Mouse (Mus musculus) limb, embryonic 11.5 days (tissue): ENCODE data around the gene Emcn. TPM values are rescaled to one million over a fixed set of nuclear protein-coding genes. Genes with fewer than 3 reads are reported as not detected.

Experiments
- ATAC-seq: fragments of 200-750 bp; cut with Nextera tagmentation; 2 replicates; pipeline ENCODE4 v1.8.0; 2017; ENCODE audit warnings: low read depth; ENCODE audit not compliant: insufficient number of reproducible peaks, low FRiP score, low TSS enrichment
- DNase-seq: peaks from one replicate; pipeline ENCODE4 v3.0.0-alpha.2; 2015; ENCODE audit warnings: low spot score
- H3K27ac ChIP-seq: fragments of 300-500 bp; sonication (generic); replicated peaks from 2 replicates; pipeline ENCODE4 v1.5.1; 2014; ENCODE audit warnings: low read depth, mild to moderate bottlenecking, low read length
- H3K27me3 ChIP-seq: fragments of 300-500 bp; sonication (generic); 2 replicates; pipeline ENCODE4 v1.6.1; 2014; ENCODE audit warnings: mild to moderate bottlenecking, low read length, mixed read lengths; ENCODE audit not compliant: control insufficient read depth, insufficient read depth
- H3K36me3 ChIP-seq: fragments of 300-500 bp; sonication (generic); 2 replicates; pipeline ENCODE4 v1.6.1; 2014; ENCODE audit warnings: mild to moderate bottlenecking, low read length, moderate library complexity, mixed read lengths; ENCODE audit not compliant: control insufficient read depth, insufficient read depth
- H3K4me1 ChIP-seq: fragments of 300-500 bp; sonication (generic); 2 replicates; pipeline ENCODE4 v1.6.1; 2014; ENCODE audit warnings: low read length, mixed read lengths; ENCODE audit not compliant: control insufficient read depth, insufficient read depth
- H3K4me2 ChIP-seq: fragments of 300-500 bp; sonication (generic); 2 replicates; pipeline ENCODE4 v1.6.1; 2014; ENCODE audit warnings: low read depth, mild to moderate bottlenecking, moderate library complexity; ENCODE audit not compliant: severe bottlenecking
- H3K4me3 ChIP-seq: fragments of 300-500 bp; sonication (generic); 2 replicates; pipeline ENCODE4 v1.5.1; 2014; ENCODE audit warnings: low read depth, low read length
- H3K9ac ChIP-seq: fragments of 300-500 bp; sonication (generic); 2 replicates; pipeline ENCODE4 v1.6.1; 2014; ENCODE audit warnings: mild to moderate bottlenecking, low read length
- H3K9me3 ChIP-seq: fragments of 300-500 bp; sonication (generic); 2 replicates; pipeline ENCODE4 v1.6.1; 2016; ENCODE audit warnings: low read length; ENCODE audit not compliant: control insufficient read depth
- WGBS: fragments of 180-500 bp; shearing (Covaris S2); extraction: QIAGEN DNeasy Blood & Tissue Kit; methylation state at CpG from one replicate; pipeline ENCODE4 v1.1.7; 2014; 5-methylcytosine and 5-hydroxymethylcytosine counted together
- polyA plus RNA-seq: library from polyadenylated mRNA; unstranded; fragments of >200 nt; fragmentation: Nextera tagmentation; extraction: Ambion mirVana; gene quantifications from 2 replicates; pipeline ENCODE4 v1.2.1, GENCODE M21; 2014

The Emcn gene
- polyA plus RNA-seq, 1 experiment from 2014 or later, result 28.6 TPM

- H3K36me3 ChIP-seq, result no peaks in the 10 kb centered on the region
- no peak overlapping the region for H3K9ac ChIP-seq
- no peaks in the 10 kb centered on the region for H3K9me3 ChIP-seq
- WGBS, result 73% methylated on average over 4 of the region's 4 CpGs
- H3K4me3 ChIP-seq, result no peak overlapping the region
- no peak overlapping the region for H3K4me2 ChIP-seq
- no peak for ATAC-seq
- no peaks in the 10 kb centered on the region for H3K27me3 ChIP-seq
- no peaks in the 10 kb centered on the region for H3K4me1 ChIP-seq
- H3K27ac ChIP-seq, result no peak overlapping the region
- DNase-seq, result no peak
These were observed 15.8 kb downstream of the Emcn start for GRCm38 (mm10) chr3:137356697-137357096.

GRCm38 (mm10) chr3:137367123-137367825 lies 26.4 kb downstream of the Emcn start:
- Histone ChIP-seq H3K4me2 (no peak overlapping the region), H3K36me3 (no peaks in the 10 kb centered on the region), H3K4me1 (no peaks in the 10 kb centered on the region), H3K9ac (no peak overlapping the region), H3K9me3 (no peaks in the 10 kb centered on the region), H3K27me3 (no peaks in the 10 kb centered on the region), H3K27ac (no peak overlapping the region), H3K4me3 (no peak overlapping the region)
- DNase-seq (no peak), ATAC-seq (no peak)
- WGBS, result 94% methylated on average over 6 of the region's 6 CpGs

- Histone ChIP-seq H3K9me3 (no peaks in the 10 kb centered on the region), H3K36me3 (no peaks in the 10 kb centered on the region), H3K27me3 (no peaks in the 10 kb centered on the region), H3K4me2 (no peak overlapping the region), H3K4me3 (no peak overlapping the region), H3K27ac (no peak overlapping the region), H3K9ac (no peak overlapping the region), H3K4me1 (no peaks in the 10 kb centered on the region)
- DNase-seq, result no peak
- no peak for ATAC-seq
- 80% methylated on average over 3 of the region's 3 CpGs for WGBS
These were observed 27.0 kb downstream of the Emcn start for GRCm38 (mm10) chr3:137367826-137368325.

GRCm38 (mm10) chr3:137372854-137373253 lies 32.0 kb downstream of the Emcn start:
- 88% methylated on average over 4 of the region's 4 CpGs for WGBS
- no peak overlapping the region for H3K27ac ChIP-seq
- H3K36me3 ChIP-seq, result no peaks in the 10 kb centered on the region
- H3K4me2 ChIP-seq, result no peak overlapping the region
- H3K27me3 ChIP-seq, result no peaks in the 10 kb centered on the region
- no peak overlapping the region for H3K4me3 ChIP-seq
- DNase-seq, result no peak
- H3K9me3 ChIP-seq, result no peaks in the 10 kb centered on the region
- H3K9ac ChIP-seq, result no peak overlapping the region
- ATAC-seq, result no peak
- no peaks in the 10 kb centered on the region for H3K4me1 ChIP-seq

- no peaks in the 10 kb centered on the region for H3K36me3 ChIP-seq
- ATAC-seq (no peak), DNase-seq (no peak)
- 93% methylated on average over 2 of the region's 2 CpGs for WGBS
- no peak overlapping the region for H3K27ac ChIP-seq
- H3K4me3 ChIP-seq, result no peak overlapping the region
- H3K4me1 ChIP-seq, result no peaks in the 10 kb centered on the region
- H3K4me2 ChIP-seq, result no peak overlapping the region
- no peaks in the 10 kb centered on the region for H3K9me3 ChIP-seq
- H3K27me3 ChIP-seq, result no peaks in the 10 kb centered on the region
- no peak overlapping the region for H3K9ac ChIP-seq
These were observed 41.4 kb downstream of the Emcn start for GRCm38 (mm10) chr3:137382311-137382710.

GRCm38 (mm10) chr3:137395588-137395987 lies 54.7 kb downstream of the Emcn start:
- Histone ChIP-seq H3K4me1 (no peaks in the 10 kb centered on the region), H3K27ac (no peak overlapping the region), H3K4me2 (no peak overlapping the region), H3K4me3 (no peak overlapping the region), H3K36me3 (no peaks in the 10 kb centered on the region), H3K9me3 (no peaks in the 10 kb centered on the region), H3K9ac (no peak overlapping the region), H3K27me3 (no peaks in the 10 kb centered on the region)
- ATAC-seq (no peak), DNase-seq (no peak)
- WGBS, result 80% methylated on average over 11 of the region's 11 CpGs

GRCm38 (mm10) chr3:137415451-137416086 lies 74.7 kb downstream of the Emcn start:
- H3K36me3 ChIP-seq, result no peaks in the 10 kb centered on the region
- H3K27ac ChIP-seq, result no peak overlapping the region
- H3K9ac ChIP-seq, result no peak overlapping the region
- 87% methylated on average over 5 of the region's 5 CpGs for WGBS
- no peak overlapping the region for H3K4me2 ChIP-seq
- no peak overlapping the region for H3K4me3 ChIP-seq
- ATAC-seq, result no peak
- H3K4me1 ChIP-seq, result no peaks in the 10 kb centered on the region
- no peaks in the 10 kb centered on the region for H3K9me3 ChIP-seq
- H3K27me3 ChIP-seq, result no peaks in the 10 kb centered on the region
- DNase-seq, result no peak

- no peak overlapping the region for H3K4me2 ChIP-seq
- no peak overlapping the region for H3K27ac ChIP-seq
- no peak overlapping the region for H3K4me3 ChIP-seq
- ATAC-seq (no peak), DNase-seq (no peak)
- no peaks in the 10 kb centered on the region for H3K36me3 ChIP-seq
- whole genome bisulfite sequencing, result 77% methylated on average over 4 of the region's 4 CpGs
- H3K4me1 ChIP-seq, result no peaks in the 10 kb centered on the region
- no peaks in the 10 kb centered on the region for H3K27me3 ChIP-seq
- no peak overlapping the region for H3K9ac ChIP-seq
- H3K9me3 ChIP-seq, result no peaks in the 10 kb centered on the region
These were observed 77.8 kb downstream of the Emcn start for GRCm38 (mm10) chr3:137418636-137419035.
